Mouse (Mus musculus): ENCODE results near the gene Kat5. TPM values are rescaled to one million over a fixed set of nuclear protein-coding genes. Genes with fewer than 3 reads are reported as not detected.

Kat5 gene
- polyA plus RNA-seq (2014; fragmentation: Illumina TruSeq; extraction: RNeasy Lipid Tissue Mini Kit (QIAGEN cat#74804); ENCODE audit: low read depth, low replicate concordance) = 52.9 TPM

GRCm38 (mm10) chr19:5609547-5610404 is at the start of gene Kat5:
Gene Kat5, minus strand, starts transcription at chr19:5610237.

GRCm38 (mm10) chr19:5637069-5638047 is 27.3 kb upstream of the Kat5 start, which contains the start of gene Rela:
Gene Rela, plus strand, starts transcription at chr19:5637483.

DNA sequence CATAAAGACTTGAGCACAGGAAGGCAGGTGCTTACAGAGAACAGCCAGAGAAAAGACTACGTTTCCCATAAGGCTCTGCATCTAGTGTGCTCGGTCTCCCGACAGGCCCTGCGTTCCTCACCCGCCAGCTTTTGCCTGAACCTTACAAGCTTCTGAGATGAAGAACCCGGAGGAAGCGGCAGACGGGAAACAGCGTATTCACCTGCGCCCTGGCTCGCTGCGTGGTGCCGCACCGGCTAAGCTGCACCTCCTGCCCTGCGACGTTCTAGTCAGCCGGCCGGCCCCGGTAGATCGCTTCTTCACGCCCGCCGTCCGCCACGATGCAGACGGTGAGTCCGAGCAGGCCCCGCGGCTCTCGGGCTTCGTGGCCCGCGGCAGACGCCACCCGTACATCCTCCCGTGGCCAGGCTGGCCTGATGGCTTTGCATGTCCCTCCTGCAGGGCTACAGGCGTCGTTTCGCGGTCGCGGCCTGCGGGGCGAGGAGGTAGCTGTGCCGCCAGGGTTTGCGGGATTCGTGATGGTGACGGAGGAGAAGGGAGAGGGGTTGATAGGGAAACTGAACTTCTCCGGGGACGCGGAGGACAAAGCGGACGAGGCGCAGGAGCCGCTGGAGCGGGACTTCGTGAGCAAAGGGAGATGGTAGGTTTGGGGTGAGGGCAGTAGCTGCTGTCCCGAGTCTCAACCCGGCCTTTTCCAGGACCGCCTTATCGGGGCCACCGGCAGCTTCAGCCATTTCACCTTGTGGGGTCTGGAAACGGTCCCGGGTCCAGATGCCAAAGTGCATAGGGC is 8.1 kb downstream of the Kat5 start, which contains the start of gene Rnaseh2c:
Gene Rnaseh2c (plus strand): TSS at position 122 of the 790 bp plus-strand sequence.

GRCm38 (mm10) chr19:5567534-5568469 is 42.2 kb downstream of the Kat5 start, which contains the start of gene Ap5b1:
Gene Ap5b1, plus strand, starts transcription at chr19:5568025.

DNA sequence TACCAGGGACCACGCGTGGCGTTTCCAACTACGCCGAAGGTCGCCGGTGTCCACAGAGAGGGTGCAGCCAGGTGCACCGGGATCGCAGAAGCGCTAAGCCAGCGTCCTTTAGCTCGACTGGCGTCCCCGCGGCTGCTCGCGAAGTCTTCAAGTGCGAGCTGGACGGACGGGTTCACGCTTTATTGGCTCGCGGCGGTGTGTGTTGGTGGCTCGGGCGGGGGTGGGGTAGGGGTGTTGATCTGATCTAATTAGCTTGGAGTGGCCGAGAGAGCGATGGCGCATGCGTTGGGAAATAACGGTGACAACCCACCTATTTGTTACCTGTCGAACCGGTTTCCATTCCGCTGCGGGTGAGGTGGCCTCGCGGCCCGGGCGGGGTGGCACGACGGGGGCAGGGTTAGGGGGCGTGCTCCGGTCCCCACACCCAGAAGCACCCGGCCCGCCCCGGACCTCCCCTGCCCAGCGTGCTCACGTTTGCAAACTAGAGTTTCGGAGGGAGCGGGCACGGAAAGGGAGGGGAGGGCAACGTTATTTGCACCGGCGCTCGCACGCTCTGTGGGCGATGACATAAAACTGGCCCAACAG is 49.5 kb downstream of the Kat5 start, which contains the start of gene Ovol1:
Gene Ovol1 (minus strand): TSS at position 190 of the 585 bp plus-strand sequence.

Other genes with a start within 250 kb of the Kat5 start
- gene Eif1ad, start 243.5 kb downstream of the Kat5 start, polyA plus RNA-seq (2014; fragmentation: Illumina TruSeq; extraction: RNeasy Lipid Tissue Mini Kit (QIAGEN cat#74804); ENCODE audit: low read depth, low replicate concordance) = 13.1 TPM
- 12.7 TPM for gene Banf1, start 243.1 kb downstream of the Kat5 start, polyA plus RNA-seq (2014; fragmentation: Illumina TruSeq; extraction: RNeasy Lipid Tissue Mini Kit (QIAGEN cat#74804); ENCODE audit: low read depth, low replicate concordance)
- 2.7 TPM for gene Sart1, start 221.5 kb downstream of the Kat5 start, polyA plus RNA-seq (2014; fragmentation: Illumina TruSeq; extraction: RNeasy Lipid Tissue Mini Kit (QIAGEN cat#74804); ENCODE audit: low read depth, low replicate concordance)
- gene Tsga10ip, start 207.7 kb downstream of the Kat5 start, polyA plus RNA-seq (2014; fragmentation: Illumina TruSeq; extraction: RNeasy Lipid Tissue Mini Kit (QIAGEN cat#74804); ENCODE audit: low read depth, low replicate concordance) = 27.1 TPM
- 20.5 TPM for gene Drap1, start 185.3 kb downstream of the Kat5 start, polyA plus RNA-seq (2014; fragmentation: Illumina TruSeq; extraction: RNeasy Lipid Tissue Mini Kit (QIAGEN cat#74804); ENCODE audit: low read depth, low replicate concordance)
- 0.76 TPM for gene AI837181, start 185.1 kb downstream of the Kat5 start, polyA plus RNA-seq (2014; fragmentation: Illumina TruSeq; extraction: RNeasy Lipid Tissue Mini Kit (QIAGEN cat#74804); ENCODE audit: low read depth, low replicate concordance)
- gene Fosl1, start 162.7 kb downstream of the Kat5 start, polyA plus RNA-seq (2014; fragmentation: Illumina TruSeq; extraction: RNeasy Lipid Tissue Mini Kit (QIAGEN cat#74804); ENCODE audit: low read depth, low replicate concordance) = 0.57 TPM
- 0.14 TPM for gene Ccdc85b, start 152.3 kb downstream of the Kat5 start, polyA plus RNA-seq (2014; fragmentation: Illumina TruSeq; extraction: RNeasy Lipid Tissue Mini Kit (QIAGEN cat#74804); ENCODE audit: low read depth, low replicate concordance)
- 5.3 TPM for gene Fibp, start 149.6 kb downstream of the Kat5 start, polyA plus RNA-seq (2014; fragmentation: Illumina TruSeq; extraction: RNeasy Lipid Tissue Mini Kit (QIAGEN cat#74804); ENCODE audit: low read depth, low replicate concordance)
- gene Ctsw, start 141.7 kb downstream of the Kat5 start, polyA plus RNA-seq (2014; fragmentation: Illumina TruSeq; extraction: RNeasy Lipid Tissue Mini Kit (QIAGEN cat#74804); ENCODE audit: low read depth, low replicate concordance) = not detected
- gene Efemp2, start 136.3 kb downstream of the Kat5 start, polyA plus RNA-seq (2014; fragmentation: Illumina TruSeq; extraction: RNeasy Lipid Tissue Mini Kit (QIAGEN cat#74804); ENCODE audit: low read depth, low replicate concordance) = 0.52 TPM
- 1.2 TPM for gene Mus81, start 121.8 kb downstream of the Kat5 start, polyA plus RNA-seq (2014; fragmentation: Illumina TruSeq; extraction: RNeasy Lipid Tissue Mini Kit (QIAGEN cat#74804); ENCODE audit: low read depth, low replicate concordance)
- 118 TPM for gene Cfl1, start 119.8 kb downstream of the Kat5 start, polyA plus RNA-seq (2014; fragmentation: Illumina TruSeq; extraction: RNeasy Lipid Tissue Mini Kit (QIAGEN cat#74804); ENCODE audit: low read depth, low replicate concordance)
- 127 TPM for gene 1700020D05Rik, start 106.5 kb downstream of the Kat5 start, polyA plus RNA-seq (2014; fragmentation: Illumina TruSeq; extraction: RNeasy Lipid Tissue Mini Kit (QIAGEN cat#74804); ENCODE audit: low read depth, low replicate concordance)
- gene Snx32, start 99.7 kb downstream of the Kat5 start, polyA plus RNA-seq (2014; fragmentation: Illumina TruSeq; extraction: RNeasy Lipid Tissue Mini Kit (QIAGEN cat#74804); ENCODE audit: low read depth, low replicate concordance) = 0.91 TPM
- gene Ovol1, start 49.6 kb downstream of the Kat5 start, polyA plus RNA-seq (2014; fragmentation: Illumina TruSeq; extraction: RNeasy Lipid Tissue Mini Kit (QIAGEN cat#74804); ENCODE audit: low read depth, low replicate concordance) = 1.9 TPM
- gene Ap5b1, start 42.2 kb downstream of the Kat5 start, polyA plus RNA-seq (2014; fragmentation: Illumina TruSeq; extraction: RNeasy Lipid Tissue Mini Kit (QIAGEN cat#74804); ENCODE audit: low read depth, low replicate concordance) = not detected
- 0.25 TPM for gene Rnaseh2c, start 8.4 kb downstream of the Kat5 start, polyA plus RNA-seq (2014; fragmentation: Illumina TruSeq; extraction: RNeasy Lipid Tissue Mini Kit (QIAGEN cat#74804); ENCODE audit: low read depth, low replicate concordance)
- 1.1 TPM for gene Rela, start 27.2 kb upstream of the Kat5 start, polyA plus RNA-seq (2014; fragmentation: Illumina TruSeq; extraction: RNeasy Lipid Tissue Mini Kit (QIAGEN cat#74804); ENCODE audit: low read depth, low replicate concordance)
- 0.07 TPM for gene Sipa1, start 53.5 kb upstream of the Kat5 start, polyA plus RNA-seq (2014; fragmentation: Illumina TruSeq; extraction: RNeasy Lipid Tissue Mini Kit (QIAGEN cat#74804); ENCODE audit: low read depth, low replicate concordance)
- gene Map3k11, start 78.5 kb upstream of the Kat5 start, polyA plus RNA-seq (2014; fragmentation: Illumina TruSeq; extraction: RNeasy Lipid Tissue Mini Kit (QIAGEN cat#74804); ENCODE audit: low read depth, low replicate concordance) = 2.6 TPM
- 0.55 TPM for gene Pcnx3, start 78.7 kb upstream of the Kat5 start, polyA plus RNA-seq (2014; fragmentation: Illumina TruSeq; extraction: RNeasy Lipid Tissue Mini Kit (QIAGEN cat#74804); ENCODE audit: low read depth, low replicate concordance)
- gene Kcnk7, start 94.1 kb upstream of the Kat5 start, polyA plus RNA-seq (2014; fragmentation: Illumina TruSeq; extraction: RNeasy Lipid Tissue Mini Kit (QIAGEN cat#74804); ENCODE audit: low read depth, low replicate concordance) = not detected
- gene Ehbp1l1, start 116.1 kb upstream of the Kat5 start, polyA plus RNA-seq (2014; fragmentation: Illumina TruSeq; extraction: RNeasy Lipid Tissue Mini Kit (QIAGEN cat#74804); ENCODE audit: low read depth, low replicate concordance) = 3.6 TPM
- gene Fam89b, start 119.4 kb upstream of the Kat5 start, polyA plus RNA-seq (2014; fragmentation: Illumina TruSeq; extraction: RNeasy Lipid Tissue Mini Kit (QIAGEN cat#74804); ENCODE audit: low read depth, low replicate concordance) = 4.0 TPM
- gene Ltbp3, start 130.7 kb upstream of the Kat5 start, polyA plus RNA-seq (2014; fragmentation: Illumina TruSeq; extraction: RNeasy Lipid Tissue Mini Kit (QIAGEN cat#74804); ENCODE audit: low read depth, low replicate concordance) = 0.53 TPM
- gene Scyl1, start 161.2 kb upstream of the Kat5 start, polyA plus RNA-seq (2014; fragmentation: Illumina TruSeq; extraction: RNeasy Lipid Tissue Mini Kit (QIAGEN cat#74804); ENCODE audit: low read depth, low replicate concordance) = 0.52 TPM

Measured in testis, adult 10 weeks (tissue).